Mouse (Mus musculus) heart, embryonic 15.5 days (tissue): Measurements from ENCODE around the gene Unc80. TPM values are rescaled to one million over a fixed set of nuclear protein-coding genes. Genes with fewer than 3 reads are reported as not detected.

Experiments
- ATAC-seq: fragments of 200-750 bp; cut with Nextera tagmentation; replicated peaks from 2 replicates; pipeline ENCODE4 v1.8.0; 2017; ENCODE audit warnings: low read depth, moderate TSS enrichment; ENCODE audit not compliant: insufficient number of reproducible peaks, insufficient read depth, low FRiP score
- H3K27ac ChIP-seq: fragments of 300-500 bp; sonication (generic); 2 replicates; pipeline ENCODE4 v1.5.1; 2015; ENCODE audit warnings: mild to moderate bottlenecking, inconsistent platforms
- H3K27me3 ChIP-seq: fragments of 300-500 bp; sonication (generic); 2 replicates; pipeline ENCODE4 v1.6.1; 2015; ENCODE audit warnings: inconsistent platforms
- H3K36me3 ChIP-seq: fragments of 300-500 bp; sonication (generic); 2 replicates; pipeline ENCODE4 v1.6.1; 2015; ENCODE audit warnings: mild to moderate bottlenecking, inconsistent platforms
- H3K4me1 ChIP-seq: fragments of 300-500 bp; sonication (generic); replicated peaks from 2 replicates; pipeline ENCODE4 v1.6.1; 2015; ENCODE audit warnings: inconsistent platforms
- H3K4me2 ChIP-seq: fragments of 300-500 bp; sonication (generic); 2 replicates; pipeline ENCODE4 v1.6.1; 2015; ENCODE audit warnings: inconsistent platforms, mild to moderate bottlenecking, moderate library complexity
- H3K4me3 ChIP-seq: fragments of 300-500 bp; sonication (generic); 2 replicates; pipeline ENCODE4 v1.5.1; 2015; ENCODE audit warnings: mild to moderate bottlenecking, inconsistent platforms
- H3K9ac ChIP-seq: fragments of 300-500 bp; sonication (generic); 2 replicates; pipeline ENCODE4 v1.6.1; 2015; ENCODE audit warnings: mild to moderate bottlenecking, inconsistent platforms
- H3K9me3 ChIP-seq: fragments of 300-500 bp; sonication (generic); replicated peaks from 2 replicates; pipeline ENCODE4 v1.6.1; 2016; ENCODE audit warnings: inconsistent platforms
- WGBS: fragments of 180-500 bp; shearing (Covaris S2); methylation state at CpG from one replicate; pipeline ENCODE4 v1.1.7; 2015; ENCODE audit warnings: mixed read lengths; 5-methylcytosine and 5-hydroxymethylcytosine counted together
- polyA plus RNA-seq: library from polyadenylated mRNA; unstranded; fragments of >200 nt; fragmentation: Nextera tagmentation; extraction: Ambion mirVana; gene quantifications from 2 replicates; pipeline ENCODE4 v1.2.1, GENCODE M21; 2015

The Unc80 gene
- polyA plus RNA-seq, 1 experiment from 2014 or later: 0.19 TPM

DNA sequence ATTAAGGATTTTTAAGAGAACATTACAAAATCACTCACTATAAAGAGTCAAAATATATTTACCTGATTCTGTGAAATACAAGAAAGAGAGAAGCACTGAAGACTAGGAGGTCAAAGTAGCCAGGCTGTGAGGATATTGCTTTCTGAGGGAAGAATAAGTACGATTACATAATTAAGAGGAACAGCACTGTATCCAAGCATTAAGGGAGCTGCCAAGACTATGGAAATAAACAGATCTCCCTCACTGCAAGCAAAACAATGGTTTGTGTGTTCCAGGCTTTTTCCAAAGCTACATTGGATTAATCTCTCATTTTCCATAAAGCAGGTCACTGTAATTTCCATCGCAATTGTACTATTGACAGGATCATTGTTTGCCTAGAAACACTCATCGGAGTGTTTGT, 14.6 kb downstream of the Unc80 start:
- no peak overlapping the region for H3K4me3 ChIP-seq
- WGBS: 85% methylated on average over 3 of the region's 3 CpGs

DNA sequence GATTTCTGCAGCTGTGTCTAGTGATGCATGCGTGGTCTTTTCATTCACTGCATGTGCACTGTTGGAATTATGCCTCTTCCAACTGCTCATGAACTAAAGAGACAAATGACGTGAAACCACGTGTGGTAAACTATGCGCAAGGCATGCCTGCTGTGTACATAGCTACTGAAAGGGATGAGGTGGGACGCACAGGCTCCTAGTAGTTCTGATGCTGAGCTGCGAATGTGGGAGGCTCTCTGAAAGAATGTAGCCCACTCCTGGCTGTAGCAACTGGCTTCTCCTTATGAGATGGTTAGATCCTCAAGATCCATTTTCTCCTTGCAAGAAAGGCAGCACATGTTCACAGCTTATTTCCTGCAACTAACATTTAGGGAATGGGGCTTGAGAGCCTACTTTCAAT, 24.9 kb downstream of the Unc80 start:
- Histone ChIP-seq H3K4me3 (no peak overlapping the region), H3K9ac (no peak overlapping the region), H3K27me3 (no peaks in the 10 kb centered on the region), H3K9me3 (no peaks in the 10 kb centered on the region), H3K4me1 (no peaks in the 10 kb centered on the region), H3K27ac (no peak overlapping the region), H3K36me3 (no peaks in the 10 kb centered on the region), H3K4me2 (no peak overlapping the region)
- no peak for ATAC-seq
- 80% methylated on average over 6 of the region's 6 CpGs for WGBS

More for the DNA sequence above, 14.6 kb downstream of the Unc80 start:
- Histone ChIP-seq H3K4me2 (no peak overlapping the region), H3K27ac (no peak overlapping the region), H3K27me3 (no peaks in the 10 kb centered on the region), H3K9me3 (no peaks in the 10 kb centered on the region), H3K36me3 (no peaks in the 10 kb centered on the region), H3K4me1 (no peaks in the 10 kb centered on the region), H3K9ac (no peak overlapping the region)
- ATAC-seq: no peak

DNA sequence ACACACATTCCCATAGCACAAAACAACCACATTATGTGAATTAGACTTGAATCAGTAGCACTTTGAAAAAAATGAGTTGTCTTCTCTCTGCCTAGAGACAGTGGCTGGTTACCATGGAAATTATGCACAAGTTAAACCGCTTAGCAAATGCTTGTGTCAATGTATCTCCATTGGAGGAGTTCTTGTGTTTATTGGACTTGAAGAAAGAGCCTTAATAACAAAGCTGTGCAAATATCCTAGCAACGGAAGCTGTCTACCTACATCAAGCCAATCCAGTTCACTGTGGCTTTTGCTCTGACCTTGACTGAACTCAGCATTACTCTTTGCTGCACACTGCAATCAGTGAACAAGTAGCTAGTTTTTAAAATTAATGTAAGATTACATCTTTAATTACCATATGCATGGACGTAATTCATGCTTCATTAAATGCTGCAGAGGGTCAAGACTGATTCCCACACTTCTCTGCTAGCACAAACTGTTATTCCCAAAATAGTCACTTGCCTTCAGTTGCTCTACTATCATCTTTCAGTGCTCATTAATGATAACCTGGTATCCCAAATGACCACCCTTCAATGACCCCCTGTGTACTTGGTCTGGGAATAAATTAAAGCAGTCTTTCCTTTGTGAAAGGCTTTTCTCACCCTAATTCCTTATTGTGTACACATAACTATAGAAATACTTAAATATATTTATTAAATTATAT, 27.3 kb downstream of the Unc80 start:
- H3K4me3 ChIP-seq: no peak overlapping the region
- WGBS: 77% methylated on average over 3 of the region's 3 CpGs
- H3K4me1 ChIP-seq: no peaks in the 10 kb centered on the region
- no peaks in the 10 kb centered on the region for H3K27me3 ChIP-seq
- no peaks in the 10 kb centered on the region for H3K36me3 ChIP-seq
- no peaks in the 10 kb centered on the region for H3K9me3 ChIP-seq
- ATAC-seq: no peak
- no peak overlapping the region for H3K9ac ChIP-seq
- no peak overlapping the region for H3K27ac ChIP-seq
- H3K4me2 ChIP-seq: no peak overlapping the region

DNA sequence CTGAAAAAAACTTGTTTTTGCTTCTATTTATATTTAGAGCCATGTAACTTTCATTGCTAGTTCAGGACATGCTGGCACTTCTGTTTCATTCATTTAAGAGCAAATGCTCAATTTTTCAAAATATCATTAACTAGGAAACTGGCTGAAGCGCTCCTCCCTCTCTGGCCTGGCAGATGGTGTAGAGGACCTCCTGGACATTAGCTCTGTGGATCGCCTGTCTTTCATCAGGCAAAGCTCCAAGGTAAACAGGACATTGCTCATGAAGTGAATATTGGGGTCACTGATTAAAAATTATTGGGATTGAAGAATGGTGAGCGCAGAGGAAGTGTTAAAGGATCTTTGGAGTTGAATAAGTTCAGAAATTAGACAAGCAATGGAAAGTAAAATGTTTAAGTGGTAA, 82.6 kb downstream of the Unc80 start:
- Histone ChIP-seq H3K4me3 (no peak overlapping the region), H3K4me2 (no peak overlapping the region), H3K27ac (no peak overlapping the region), H3K9ac (no peak overlapping the region), H3K4me1 (no peaks in the 10 kb centered on the region), H3K9me3 (no peaks in the 10 kb centered on the region), H3K27me3 (no peaks in the 10 kb centered on the region), H3K36me3 (no peaks in the 10 kb centered on the region)
- 73% methylated on average over 3 of the region's 3 CpGs for WGBS
- ATAC-seq: no peak

DNA sequence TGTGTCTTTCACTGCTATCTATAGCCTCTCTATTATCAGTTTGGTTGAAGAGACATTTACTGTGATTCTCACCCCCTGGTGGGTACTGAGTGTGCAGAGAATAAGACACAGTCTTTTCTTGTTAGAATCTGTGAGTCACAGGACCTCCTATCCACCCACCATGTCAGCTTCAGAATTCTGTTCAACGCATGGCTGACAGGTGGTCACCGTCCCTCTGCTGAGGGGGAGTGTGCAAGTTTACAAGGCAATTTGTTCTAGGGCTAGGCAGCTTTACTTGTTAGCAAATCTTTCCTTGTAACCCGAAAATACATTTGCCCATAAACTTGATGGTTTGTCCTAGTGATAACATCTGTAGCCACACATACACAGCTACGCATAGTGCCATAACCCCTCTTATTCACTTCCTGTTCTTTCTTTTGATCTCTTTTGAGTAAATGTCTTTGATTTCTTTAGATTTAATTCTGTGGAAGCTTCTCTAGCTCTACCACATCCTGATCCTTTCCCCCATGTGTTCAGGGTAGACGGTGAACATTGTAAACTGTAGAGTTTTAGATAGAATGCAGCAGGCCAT, 84.3 kb downstream of the Unc80 start:
- Histone ChIP-seq H3K27me3 (no peaks in the 10 kb centered on the region), H3K36me3 (no peaks in the 10 kb centered on the region), H3K4me1 (no peaks in the 10 kb centered on the region), H3K4me2 (no peak overlapping the region), H3K9ac (no peak overlapping the region), H3K27ac (no peak overlapping the region), H3K4me3 (no peak overlapping the region), H3K9me3 (no peaks in the 10 kb centered on the region)
- WGBS: 70% methylated on average over 5 of the region's 5 CpGs
- no peak for ATAC-seq

DNA sequence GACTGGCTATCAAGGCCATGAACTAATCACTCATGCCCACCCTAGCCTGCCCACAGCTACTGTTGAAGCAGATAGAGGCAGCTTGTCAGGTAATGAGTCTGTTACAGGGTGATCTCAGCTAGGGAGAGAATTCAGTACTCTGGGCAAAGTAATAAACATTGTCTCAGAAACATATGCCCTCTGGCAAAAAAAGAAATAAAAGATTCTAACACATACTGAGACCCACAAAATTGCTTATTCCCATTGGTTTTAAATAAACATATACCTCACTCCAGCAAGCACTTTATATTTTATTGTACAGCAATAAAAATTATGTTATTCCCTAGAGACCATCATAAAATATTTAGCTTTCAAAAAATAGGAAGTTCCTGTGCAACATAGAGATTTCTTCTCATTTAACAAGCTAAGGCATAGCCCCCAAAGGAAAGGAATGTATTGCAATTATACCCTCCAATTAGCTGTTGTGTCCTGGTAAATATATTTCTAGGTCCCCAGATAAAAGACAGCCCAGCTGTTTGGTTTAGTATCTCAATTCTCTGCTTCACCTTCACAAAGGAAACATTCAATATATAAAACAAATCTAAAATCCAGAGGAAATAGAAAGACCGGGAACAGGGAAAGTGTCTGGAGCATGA, 93.6 kb downstream of the Unc80 start:
- Histone ChIP-seq H3K4me2 (no peak overlapping the region), H3K9me3 (no peaks in the 10 kb centered on the region), H3K4me3 (no peak overlapping the region), H3K27me3 (no peaks in the 10 kb centered on the region), H3K4me1 (no peaks in the 10 kb centered on the region), H3K36me3 (no peaks in the 10 kb centered on the region), H3K9ac (no peak overlapping the region), H3K27ac (no peak overlapping the region)
- 82% methylated on average over 1 of the region's 1 CpGs for WGBS
- ATAC-seq: no peak

DNA sequence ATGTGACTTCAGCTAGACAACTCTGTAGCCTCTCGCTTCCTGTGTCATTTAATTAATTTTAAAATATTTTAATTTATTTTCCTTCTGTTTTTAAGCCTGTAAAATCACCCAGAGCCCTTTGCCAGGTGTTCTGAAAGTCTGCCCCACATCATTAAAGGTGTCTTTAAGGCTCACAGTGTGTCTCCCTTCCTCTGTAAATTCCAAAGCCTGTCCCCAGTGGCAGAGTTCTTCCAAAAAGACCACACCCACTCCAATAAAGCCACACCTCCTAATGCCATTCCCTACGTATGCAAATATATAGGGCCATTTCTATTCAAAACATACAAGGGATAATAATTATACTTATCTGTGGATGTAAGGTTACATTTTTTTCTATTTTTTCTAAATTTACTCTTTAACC, 94.2 kb downstream of the Unc80 start:
- no peak for ATAC-seq
- Histone ChIP-seq H3K27me3 (no peaks in the 10 kb centered on the region), H3K9me3 (no peaks in the 10 kb centered on the region), H3K4me1 (no peaks in the 10 kb centered on the region), H3K27ac (no peak overlapping the region), H3K4me3 (no peak overlapping the region), H3K9ac (no peak overlapping the region), H3K36me3 (no peaks in the 10 kb centered on the region), H3K4me2 (no peak overlapping the region)
- WGBS: 73% methylated on average over 2 of the region's 2 CpGs

DNA sequence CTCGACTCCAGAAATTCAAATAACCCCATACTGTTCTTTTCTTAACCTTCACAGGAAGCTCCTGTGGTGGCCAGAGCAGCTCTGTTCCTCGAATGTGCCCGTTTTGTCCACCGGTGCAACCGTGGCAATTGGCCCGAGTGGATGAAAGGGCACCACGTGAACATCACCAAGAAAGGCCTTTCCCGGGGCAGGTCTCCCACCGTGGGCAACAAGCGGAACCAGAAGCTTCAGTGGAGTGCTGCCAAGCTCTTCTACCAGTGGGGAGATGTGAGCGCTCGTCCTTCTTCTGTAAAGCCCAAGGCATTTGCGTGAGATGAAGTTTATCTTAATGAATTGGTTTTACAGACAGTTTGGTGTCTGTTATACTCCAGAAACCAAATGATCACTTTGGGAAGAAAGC, 101.6 kb downstream of the Unc80 start:
- WGBS: 82% methylated on average over 13 of the region's 13 CpGs
- Histone ChIP-seq H3K27me3 (no peaks in the 10 kb centered on the region), H3K4me2 (no peak overlapping the region), H3K9me3 (no peaks in the 10 kb centered on the region), H3K36me3 (no peaks in the 10 kb centered on the region), H3K4me1 (no peaks in the 10 kb centered on the region), H3K4me3 (no peak overlapping the region), H3K9ac (no peak overlapping the region), H3K27ac (no peak overlapping the region)
- ATAC-seq: no peak

DNA sequence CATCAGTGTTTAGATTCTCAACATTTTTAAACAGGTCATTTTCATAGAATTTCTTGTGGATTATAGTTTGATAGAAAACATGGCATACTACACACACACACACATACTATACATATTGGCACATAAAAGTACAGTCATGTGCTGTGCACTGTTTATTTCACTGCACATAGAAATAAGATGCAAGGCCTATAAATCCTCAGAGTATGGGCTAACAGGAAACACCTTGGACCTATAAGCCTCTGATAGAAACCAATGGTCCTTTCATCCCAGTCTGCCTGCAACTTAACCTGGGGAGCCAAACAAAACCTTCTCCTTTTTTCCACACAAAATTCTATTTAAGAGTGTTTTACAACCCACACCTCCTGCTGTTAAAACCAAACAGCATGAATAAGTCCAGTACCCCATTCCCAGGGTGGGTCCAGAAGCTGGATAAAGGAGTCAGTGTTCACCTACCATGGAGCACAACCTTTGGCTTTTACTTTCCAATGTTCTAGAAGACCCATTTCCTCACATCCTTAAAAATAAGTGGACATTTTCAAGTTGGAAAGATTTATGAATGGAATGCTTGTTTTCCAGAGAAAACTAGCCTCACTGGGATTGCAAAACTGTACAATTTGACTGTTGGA, 129.1 kb downstream of the Unc80 start:
- no peak overlapping the region for H3K27ac ChIP-seq
- H3K4me1 ChIP-seq: no peaks in the 10 kb centered on the region
- H3K27me3 ChIP-seq: no peaks in the 10 kb centered on the region
- no peak overlapping the region for H3K4me3 ChIP-seq
- ATAC-seq: no peak
- H3K36me3 ChIP-seq: no peaks in the 10 kb centered on the region
- no peak overlapping the region for H3K4me2 ChIP-seq
- no peaks in the 10 kb centered on the region for H3K9me3 ChIP-seq
- no peak overlapping the region for H3K9ac ChIP-seq

DNA sequence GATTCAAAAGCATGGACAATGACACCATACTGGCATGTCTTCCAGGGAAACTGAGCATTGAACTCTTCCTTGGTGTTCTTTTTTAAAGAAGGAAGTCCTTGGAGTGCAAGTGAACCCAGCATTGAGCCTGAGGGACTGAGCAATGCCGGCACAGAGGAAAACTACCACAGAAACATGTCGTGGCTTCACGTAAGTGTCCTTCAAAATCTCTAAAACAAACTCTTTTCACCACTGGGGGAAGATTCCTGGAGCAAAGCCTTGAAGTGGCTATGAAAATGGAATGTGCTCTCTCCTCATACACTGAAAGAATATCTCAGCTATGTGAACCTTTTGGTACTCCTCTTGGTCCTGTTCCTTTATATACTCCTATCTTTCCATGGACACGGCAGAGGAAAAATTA, 140.1 kb downstream of the Unc80 start:
- no peaks in the 10 kb centered on the region for H3K4me1 ChIP-seq
- no peaks in the 10 kb centered on the region for H3K36me3 ChIP-seq
- ATAC-seq: no peak
- 77% methylated on average over 4 of the region's 4 CpGs for WGBS
- no peaks in the 10 kb centered on the region for H3K9me3 ChIP-seq
- no peak overlapping the region for H3K27ac ChIP-seq
- H3K27me3 ChIP-seq: no peaks in the 10 kb centered on the region
- no peak overlapping the region for H3K9ac ChIP-seq
- H3K4me3 ChIP-seq: no peak overlapping the region
- no peak overlapping the region for H3K4me2 ChIP-seq

DNA sequence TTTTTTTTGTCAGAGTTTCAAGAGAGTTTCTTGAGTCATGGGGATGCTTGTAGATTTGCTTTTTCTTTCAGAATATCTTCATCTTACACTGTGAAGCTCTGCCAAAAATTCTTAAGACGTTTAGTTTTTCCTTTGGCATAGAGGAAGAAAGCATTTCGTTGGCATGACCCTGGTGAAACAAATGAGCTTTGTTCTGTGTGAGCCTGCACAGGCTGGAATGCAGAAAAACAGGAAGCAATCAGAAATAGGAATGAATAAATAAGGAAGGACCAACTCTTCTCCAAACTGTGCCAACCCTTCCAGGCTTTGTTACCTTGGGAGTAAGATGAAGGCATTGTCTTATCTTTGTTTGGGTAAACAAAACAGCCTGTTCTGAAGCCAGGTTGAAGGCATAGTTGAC, 149.0 kb downstream of the Unc80 start:
- H3K9me3 ChIP-seq: no peaks in the 10 kb centered on the region
- 41% methylated on average over 2 of the region's 2 CpGs for WGBS
- no peaks in the 10 kb centered on the region for H3K36me3 ChIP-seq
- H3K4me2 ChIP-seq: no peak overlapping the region
- H3K4me1 ChIP-seq: no peaks in the 10 kb centered on the region
- no peaks in the 10 kb centered on the region for H3K27me3 ChIP-seq
- ATAC-seq: no peak
- H3K4me3 ChIP-seq: no peak overlapping the region
- H3K9ac ChIP-seq: no peak overlapping the region
- no peak overlapping the region for H3K27ac ChIP-seq
